Mouse (Mus musculus) forebrain, embryonic 12.5 days (tissue): ENCODE measurements around the gene 2310079G19Rik. TPM values are rescaled to one million over a fixed set of nuclear protein-coding genes. Genes with fewer than 3 reads are reported as not detected.

Experiments used
- ATAC-seq: fragments of 200-750 bp; cut with Nextera tagmentation; 2 replicates; pipeline ENCODE4 v1.8.0; 2017; ENCODE audit warnings: moderate TSS enrichment; ENCODE audit not compliant: low FRiP score
- H3K27ac ChIP-seq: fragments of 300-500 bp; sonication (generic); 2 replicates; pipeline ENCODE4 v1.5.1; 2016; ENCODE audit warnings: mild to moderate bottlenecking
- H3K27me3 ChIP-seq: fragments of 300-500 bp; sonication (generic); 2 replicates; pipeline ENCODE4 v1.6.1; 2016; ENCODE audit warnings: mild to moderate bottlenecking
- H3K36me3 ChIP-seq: fragments of 300-500 bp; sonication (generic); replicated peaks from 2 replicates; pipeline ENCODE4 v1.6.1; 2016; ENCODE audit warnings: mild to moderate bottlenecking
- H3K4me1 ChIP-seq: fragments of 300-500 bp; sonication (generic); 2 replicates; pipeline ENCODE4 v1.6.1; 2016
- H3K4me2 ChIP-seq: fragments of 300-500 bp; sonication (generic); 2 replicates; pipeline ENCODE4 v1.6.1; 2016; ENCODE audit warnings: mild to moderate bottlenecking, moderate library complexity
- H3K4me3 ChIP-seq: fragments of 300-500 bp; sonication (generic); replicated peaks from 2 replicates; pipeline ENCODE4 v1.5.1; 2016; ENCODE audit warnings: mild to moderate bottlenecking
- H3K9ac ChIP-seq: fragments of 300-500 bp; sonication (generic); 2 replicates; pipeline ENCODE4 v1.6.1; 2016; ENCODE audit warnings: mild to moderate bottlenecking
- H3K9me3 ChIP-seq: fragments of 300-500 bp; sonication (generic); 2 replicates; pipeline ENCODE4 v1.6.1; 2016
- WGBS: fragments of 180-500 bp; shearing (Covaris S2); methylation state at CpG from one replicate; pipeline ENCODE4 v1.1.7; 2016; 5-methylcytosine and 5-hydroxymethylcytosine counted together
- polyA plus RNA-seq: library from polyadenylated mRNA; unstranded; fragments of >200 nt; fragmentation: Nextera tagmentation; extraction: Ambion mirVana; gene quantifications from 2 replicates; pipeline ENCODE4 v1.2.1, GENCODE M21; 2016

The 2310079G19Rik gene
- polyA plus RNA-seq, 1 experiment from 2014 or later = not detected

DNA sequence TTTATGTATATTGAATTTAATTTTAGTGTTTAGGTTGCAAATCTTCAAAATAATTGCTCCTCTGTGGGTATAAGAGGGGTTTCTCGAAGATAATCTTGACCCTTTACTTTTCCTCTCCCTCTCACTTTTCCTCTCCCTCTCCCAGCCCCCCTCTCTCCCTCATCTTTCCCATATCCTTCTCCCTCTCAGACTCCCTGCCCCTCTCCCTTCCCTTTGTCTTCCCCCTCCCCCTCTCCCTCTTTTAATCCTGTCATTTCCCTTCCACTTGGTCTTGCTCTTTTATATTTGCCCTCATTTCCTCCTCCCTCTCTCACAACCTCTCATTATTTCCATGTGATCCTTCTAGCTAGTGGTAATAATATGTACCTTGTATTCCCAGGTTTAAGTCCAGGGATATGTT is 25.0 kb downstream of the 2310079G19Rik start:
- Histone ChIP-seq H3K4me3 (no peak overlapping the region), H3K9me3 (no peaks in the 10 kb centered on the region), H3K27me3 (0 out of 2 replicates have a peak, but pooled peaks cover 3% of the 10 kb centered on the region), H3K36me3 (no peaks in the 10 kb centered on the region), H3K4me2 (no peak overlapping the region), H3K27ac (no peak overlapping the region), H3K9ac (no peak overlapping the region), H3K4me1 (no peaks in the 10 kb centered on the region)
- 24% methylated on average over 1 of the region's 1 CpGs for WGBS
- ATAC-seq = no peak

- Histone ChIP-seq H3K27me3 (0 out of 2 replicates have a peak, but pooled peaks cover 3% of the 10 kb centered on the region), H3K27ac (no peak overlapping the region), H3K9ac (no peak overlapping the region), H3K4me3 (no peak overlapping the region), H3K4me1 (no peaks in the 10 kb centered on the region; the same call in 1 of the 2 replicates), H3K9me3 (no peaks in the 10 kb centered on the region), H3K4me2 (no peak overlapping the region), H3K36me3 (no peaks in the 10 kb centered on the region)
- no peak for ATAC-seq
- 89% methylated on average over 8 of the region's 8 CpGs for WGBS
Observed at GRCm38 (mm10) chr16:88600303-88600702, 27.2 kb downstream of the 2310079G19Rik start.

- Histone ChIP-seq H3K9me3 (no peaks in the 10 kb centered on the region), H3K4me3 (no peak overlapping the region), H3K4me1 (no peaks in the 10 kb centered on the region; the same call in 1 of the 2 replicates), H3K9ac (no peak overlapping the region), H3K36me3 (no peaks in the 10 kb centered on the region), H3K27me3 (0 out of 2 replicates have a peak, but pooled peaks cover 3% of the 10 kb centered on the region), H3K4me2 (no peak overlapping the region), H3K27ac (no peak overlapping the region)
- no peak for ATAC-seq
- 66% methylated on average over 16 of the region's 16 CpGs for WGBS
Observed at GRCm38 (mm10) chr16:88599504-88600237, 27.8 kb downstream of the 2310079G19Rik start.

DNA sequence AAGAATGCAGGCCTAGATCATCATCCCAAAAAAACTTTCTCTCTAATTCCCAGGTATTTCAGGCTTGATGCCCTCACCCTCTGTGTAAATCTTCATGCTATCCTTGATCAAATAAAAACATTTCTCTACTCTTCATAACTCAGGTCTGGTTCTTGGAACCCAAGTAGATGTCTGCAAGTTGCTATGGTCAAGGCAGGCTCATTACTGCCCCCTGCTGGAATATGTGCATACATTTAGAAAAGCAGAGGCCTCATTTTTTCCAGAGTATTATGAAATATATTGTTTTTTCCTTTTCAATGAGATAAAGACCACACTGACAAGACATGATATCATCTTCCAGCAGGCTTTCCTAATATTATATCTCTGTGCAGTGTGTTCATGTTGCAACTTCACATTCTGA is 34.7 kb downstream of the 2310079G19Rik start:
- Histone ChIP-seq H3K27ac (no peak overlapping the region), H3K9ac (no peak overlapping the region), H3K27me3 (no peaks in the 10 kb centered on the region), H3K36me3 (no peaks in the 10 kb centered on the region), H3K4me2 (no peak overlapping the region), H3K4me1 (no peaks in the 10 kb centered on the region; the same call in 1 of the 2 replicates), H3K4me3 (no peak overlapping the region), H3K9me3 (no peaks in the 10 kb centered on the region)
- ATAC-seq = no peak

GRCm38 (mm10) chr16:88583338-88583737 is 44.1 kb downstream of the 2310079G19Rik start:
- H3K27me3 ChIP-seq = no peaks in the 10 kb centered on the region
- no peak for ATAC-seq
- H3K9ac ChIP-seq = no peak overlapping the region
- no peak overlapping the region for H3K4me2 ChIP-seq
- H3K9me3 ChIP-seq = no peaks in the 10 kb centered on the region
- no peaks in the 10 kb centered on the region for H3K36me3 ChIP-seq
- WGBS = 92% methylated on average over 9 of the region's 9 CpGs
- no peak overlapping the region for H3K4me3 ChIP-seq
- H3K27ac ChIP-seq = no peak overlapping the region
- H3K4me1 ChIP-seq = no peaks in the 10 kb centered on the region

Other genes starting within 250 kb of the 2310079G19Rik start
- gene Cldn17, start 120.7 kb downstream of the 2310079G19Rik start, polyA plus RNA-seq = not detected in 2 replicates
- gene Cldn8, start 64.5 kb downstream of the 2310079G19Rik start, polyA plus RNA-seq = 0.17 and 0.82 TPM in 2 replicates
- not detected in 2 replicates for gene Krtap24-1, start 15.4 kb downstream of the 2310079G19Rik start, polyA plus RNA-seq
- not detected in 2 replicates for gene Krtap26-1, start 20.1 kb upstream of the 2310079G19Rik start, polyA plus RNA-seq
- gene Krtap27-1, start 44.0 kb upstream of the 2310079G19Rik start, polyA plus RNA-seq = not detected in 2 replicates
- gene 2310061N02Rik, start 80.3 kb upstream of the 2310079G19Rik start, polyA plus RNA-seq = not detected in 2 replicates
- not detected in 2 replicates for gene Krtap13-1, start 101.2 kb upstream of the 2310079G19Rik start, polyA plus RNA-seq
- not detected in 2 replicates for gene Krtap13, start 124.0 kb upstream of the 2310079G19Rik start, polyA plus RNA-seq
- not detected in 2 replicates for gene 2310034C09Rik, start 131.2 kb upstream of the 2310079G19Rik start, polyA plus RNA-seq
- gene 2310057N15Rik, start 146.5 kb upstream of the 2310079G19Rik start, polyA plus RNA-seq = not detected in 2 replicates
- gene Gm5965, start 150.2 kb upstream of the 2310079G19Rik start, polyA plus RNA-seq = not detected in 2 replicates
- gene Gm20741, start 184.6 kb upstream of the 2310079G19Rik start, polyA plus RNA-seq = not detected in 2 replicates
- not detected in 2 replicates for gene Krtap15, start 192.5 kb upstream of the 2310079G19Rik start, polyA plus RNA-seq
- not detected in 2 replicates for gene Krtap14, start 198.5 kb upstream of the 2310079G19Rik start, polyA plus RNA-seq
- gene Krtap19-1, start 241.7 kb upstream of the 2310079G19Rik start, polyA plus RNA-seq = not detected in 2 replicates
- gene Krtap19-2, start 246.6 kb upstream of the 2310079G19Rik start, polyA plus RNA-seq = not detected in 2 replicates